Mouse (Mus musculus) limb, embryonic 14.5 days (tissue): ENCODE data around the gene Ptprt. TPM values are rescaled to one million over a fixed set of nuclear protein-coding genes. Genes with fewer than 3 reads are reported as not detected.

Source experiments
- ATAC-seq: fragments of 200-750 bp; cut with Nextera tagmentation; 2 replicates; pipeline ENCODE4 v1.8.0; 2017; ENCODE audit warnings: low read depth, moderate number of reproducible peaks, moderate TSS enrichment; ENCODE audit not compliant: low FRiP score
- DNase-seq: peaks from one replicate; pipeline ENCODE4 v3.0.0-alpha.2; 2015; ENCODE audit warnings: low spot score
- H3K27ac ChIP-seq: fragments of 300-500 bp; sonication (generic); replicated peaks from 2 replicates; pipeline ENCODE4 v1.5.1; 2014; ENCODE audit warnings: low read depth, mild to moderate bottlenecking, low read length, moderate library complexity, mixed read lengths
- H3K27me3 ChIP-seq: fragments of 300-500 bp; sonication (generic); 2 replicates; pipeline ENCODE4 v1.6.1; 2014; ENCODE audit warnings: low read length, mixed read lengths; ENCODE audit not compliant: control insufficient read depth, insufficient read depth
- H3K36me3 ChIP-seq: fragments of 300-500 bp; sonication (generic); 2 replicates; pipeline ENCODE4 v1.6.1; 2014; ENCODE audit warnings: mild to moderate bottlenecking, low read length, moderate library complexity, mixed read lengths; ENCODE audit not compliant: control insufficient read depth, insufficient read depth
- H3K4me1 ChIP-seq: fragments of 300-500 bp; sonication (generic); 2 replicates; pipeline ENCODE4 v1.6.1; 2014; ENCODE audit warnings: antibody characterized with exemption, low read length, mixed read lengths; ENCODE audit not compliant: control insufficient read depth, insufficient read depth
- H3K4me2 ChIP-seq: fragments of 300-500 bp; sonication (generic); replicated peaks from 2 replicates; pipeline ENCODE4 v1.6.1; 2014; ENCODE audit warnings: low read depth, mild to moderate bottlenecking, low read length, moderate library complexity; ENCODE audit not compliant: severe bottlenecking
- H3K4me3 ChIP-seq: fragments of 300-500 bp; sonication (generic); replicated peaks from 2 replicates; pipeline ENCODE4 v1.5.1; 2014; ENCODE audit warnings: low read length
- H3K9ac ChIP-seq: fragments of 300-500 bp; sonication (generic); 2 replicates; pipeline ENCODE4 v1.6.1; 2014; ENCODE audit warnings: mild to moderate bottlenecking, low read depth, low read length, moderate library complexity; ENCODE audit not compliant: severe bottlenecking
- H3K9me3 ChIP-seq: fragments of 300-500 bp; sonication (generic); 2 replicates; pipeline ENCODE4 v1.6.1; 2016; ENCODE audit warnings: low read length; ENCODE audit not compliant: control insufficient read depth
- POLR2A ChIP-seq: fragments of 200-500 bp; IDR thresholded peaks from 2 replicates; pipeline ENCODE4 v1.8.0; 2012; ENCODE audit warnings: inconsistent platforms, mild to moderate bottlenecking, moderate library complexity, borderline replicate concordance; ENCODE audit not compliant: insufficient read depth, insufficient read length; ENCODE audit errors: extremely low read depth
- WGBS: fragments of 180-500 bp; shearing (Covaris S2); extraction: QIAGEN DNeasy Blood & Tissue Kit; methylation state at CpG from one replicate; pipeline ENCODE4 v1.1.7; 2014; 5-methylcytosine and 5-hydroxymethylcytosine counted together
- polyA plus RNA-seq, 2 experiments: library from polyadenylated mRNA; depleted of rRNA in 1 of 2; stranded (reverse) in 1 of 2; unstranded in 1 of 2; fragments of >200 nt; fragmentation: Nextera tagmentation in 1 of 2; extraction: Ambion mirVana in 1 of 2; gene quantifications; 2 replicates each; pipeline versions ENCODE4 v1.2.1 to v1.2.3; 2012 to 2014

The Ptprt gene
- polyA plus RNA-seq, 2 experiments = 2.2 to 3.1 TPM

DNA sequence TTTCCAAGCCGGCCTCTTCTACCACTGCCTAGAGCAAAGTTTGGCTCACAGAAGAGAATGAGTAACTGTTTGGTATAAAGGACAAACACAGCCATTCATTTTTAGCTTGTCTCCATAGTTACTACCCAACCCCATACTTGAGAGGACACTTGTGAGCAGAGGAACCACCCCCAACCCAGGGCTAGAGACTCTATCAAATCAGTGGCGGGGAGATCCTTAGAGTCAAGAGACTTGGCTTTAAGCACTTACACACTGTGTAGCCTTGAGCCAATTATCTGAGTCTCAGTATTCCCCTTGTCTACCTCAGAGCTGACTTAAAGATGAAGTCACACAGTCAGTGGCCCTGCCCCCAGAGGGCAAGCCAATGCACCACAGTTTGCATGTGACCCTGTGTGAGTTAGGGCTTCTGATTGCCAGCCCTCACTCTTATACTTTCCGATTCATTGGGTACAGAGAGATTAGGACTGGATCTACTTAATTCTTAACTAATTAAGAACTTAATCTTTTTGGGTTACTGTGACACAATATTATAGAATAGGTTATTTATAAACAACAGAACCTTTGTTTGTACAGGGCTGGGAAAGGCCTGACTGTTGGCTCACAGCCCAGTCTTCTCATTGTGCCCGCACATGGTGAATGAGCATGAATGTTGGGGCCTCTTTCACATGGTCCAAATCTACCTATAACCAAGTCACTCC lies 529.2 kb downstream of the Ptprt start:
- no peaks in the 10 kb centered on the region for H3K9me3 ChIP-seq
- no peak overlapping the region for H3K4me2 ChIP-seq
- WGBS = 70% methylated on average over 4 of the region's 4 CpGs
- no peak overlapping the region for H3K4me3 ChIP-seq
- no peak overlapping the region for H3K27ac ChIP-seq
- ATAC-seq = no peak
- H3K36me3 ChIP-seq = no peaks in the 10 kb centered on the region
- H3K27me3 ChIP-seq = no peaks in the 10 kb centered on the region
- no peak for TF ChIP-seq POLR2A
- DNase-seq = no peak
- H3K9ac ChIP-seq = no peak overlapping the region
- H3K4me1 ChIP-seq = no peaks in the 10 kb centered on the region; the same call in 1 of the 2 replicates

DNA sequence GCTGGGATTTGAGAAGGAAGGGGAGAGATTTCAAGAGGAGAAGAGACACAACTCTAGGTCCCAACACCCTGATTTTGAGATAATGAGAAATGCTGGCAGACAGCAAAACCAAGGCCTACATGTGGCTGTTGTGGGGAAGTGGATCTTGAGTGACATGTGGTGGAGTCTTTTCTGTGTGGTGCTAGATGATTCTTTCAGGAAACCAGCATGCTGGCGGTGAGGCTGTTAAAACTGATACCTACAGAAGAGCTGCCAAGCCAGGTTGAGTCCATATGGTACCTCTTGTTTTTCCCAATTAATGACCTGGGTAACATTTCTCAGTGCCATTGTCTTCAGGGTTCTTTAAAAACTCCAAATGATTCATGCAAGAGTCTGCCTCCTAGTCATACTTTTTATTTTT lies 531.1 kb downstream of the Ptprt start:
- Histone ChIP-seq H3K27ac (no peak overlapping the region), H3K4me1 (no peaks in the 10 kb centered on the region; the same call in 1 of the 2 replicates), H3K9ac (no peak overlapping the region), H3K9me3 (no peaks in the 10 kb centered on the region), H3K4me2 (no peak overlapping the region), H3K27me3 (no peaks in the 10 kb centered on the region), H3K4me3 (no peak overlapping the region), H3K36me3 (no peaks in the 10 kb centered on the region)
- WGBS = 69% methylated on average over 1 of the region's 1 CpGs
- ATAC-seq = no peak
- no peak for DNase-seq
- no peak for TF ChIP-seq POLR2A

DNA sequence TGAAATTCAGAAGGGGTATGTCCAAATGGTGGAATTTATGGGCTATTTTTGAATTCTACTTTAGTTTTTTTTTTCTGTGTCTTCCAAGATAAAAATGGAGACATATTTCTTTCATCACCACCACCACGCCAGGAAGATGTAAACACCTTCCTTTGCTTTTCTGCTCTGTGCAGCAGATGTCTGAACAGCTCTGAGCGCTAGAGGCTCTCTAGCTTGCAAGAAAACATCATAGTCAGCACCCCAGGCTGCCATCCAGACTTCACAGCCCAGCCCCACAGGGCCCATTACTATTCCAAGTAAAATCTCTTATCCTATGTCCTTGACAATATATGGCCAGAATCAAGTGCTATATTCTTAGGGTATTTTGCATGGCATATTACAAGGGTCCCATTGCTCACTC lies 542.9 kb downstream of the Ptprt start:
- no peaks in the 10 kb centered on the region for H3K36me3 ChIP-seq
- TF ChIP-seq POLR2A = no peak
- no peak overlapping the region for H3K9ac ChIP-seq
- WGBS = 53% methylated on average over 2 of the region's 2 CpGs
- no peak overlapping the region for H3K4me2 ChIP-seq
- H3K27ac ChIP-seq = no peak overlapping the region
- no peaks in the 10 kb centered on the region for H3K27me3 ChIP-seq
- no peak overlapping the region for H3K4me3 ChIP-seq
- H3K9me3 ChIP-seq = no peaks in the 10 kb centered on the region
- no peaks in the 10 kb centered on the region for H3K4me1 ChIP-seq
- DNase-seq (no peak), ATAC-seq (no peak)

DNA sequence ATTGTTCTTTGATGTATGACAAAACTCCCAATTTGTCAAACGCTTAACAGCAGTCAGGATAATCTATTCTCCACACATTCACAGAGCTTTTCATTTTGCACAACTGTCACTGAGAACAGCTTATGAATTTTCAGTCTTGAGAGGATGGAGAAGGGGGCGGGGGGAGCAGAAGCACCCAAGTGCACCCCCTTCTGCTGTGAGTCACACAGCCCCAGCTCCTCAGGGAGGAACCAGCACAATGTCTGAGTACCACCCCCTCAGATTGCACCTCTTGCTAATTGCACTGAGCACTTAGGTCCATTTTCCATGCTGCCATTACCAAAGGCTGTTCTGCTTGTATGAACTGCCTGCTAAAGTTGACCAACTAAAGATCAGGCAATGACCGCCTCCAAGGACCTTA lies 578.6 kb downstream of the Ptprt start:
- DNase-seq (no peak), ATAC-seq (no peak)
- no peak for TF ChIP-seq POLR2A
- no peak overlapping the region for H3K9ac ChIP-seq
- H3K27ac ChIP-seq = no peak overlapping the region
- H3K27me3 ChIP-seq = no peaks in the 10 kb centered on the region
- no peaks in the 10 kb centered on the region for H3K9me3 ChIP-seq
- no peak overlapping the region for H3K4me3 ChIP-seq
- no peaks in the 10 kb centered on the region; the same call in 1 of the 2 replicates for H3K4me1 ChIP-seq
- H3K4me2 ChIP-seq = no peak overlapping the region
- no peaks in the 10 kb centered on the region for H3K36me3 ChIP-seq
- WGBS = 89% methylated on average over 3 of the region's 3 CpGs

DNA sequence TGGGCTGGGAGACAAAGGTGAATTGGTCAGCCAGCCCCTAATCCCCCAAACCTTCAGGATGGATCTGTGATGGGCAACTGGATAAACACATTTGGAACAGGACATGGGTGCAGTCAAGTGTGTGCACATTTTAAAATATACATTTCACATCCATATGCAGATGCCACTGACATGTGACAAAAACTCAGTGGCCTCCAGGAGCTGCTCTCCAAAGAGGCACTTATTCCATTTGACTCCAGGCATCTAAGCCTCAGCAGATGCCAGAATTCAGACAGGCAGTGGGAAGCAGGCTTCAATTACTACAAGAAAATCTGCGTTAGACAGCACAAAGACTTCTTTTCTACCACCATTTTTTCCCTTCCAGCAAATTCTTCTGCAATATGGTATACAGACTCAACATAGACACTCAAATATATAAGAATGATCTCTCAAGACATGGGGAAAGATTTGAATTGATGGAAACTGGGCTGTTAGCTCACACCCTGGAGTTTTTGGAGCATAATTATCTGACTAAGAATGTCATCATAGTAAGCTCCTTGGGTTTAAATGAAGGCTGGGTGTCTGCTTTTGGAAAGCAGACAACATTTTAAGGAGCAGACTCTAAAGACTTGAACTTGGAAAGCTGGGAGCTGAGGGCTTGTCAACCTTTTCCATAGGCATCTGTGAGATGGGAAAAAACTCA lies 580.1 kb downstream of the Ptprt start:
- H3K27me3 ChIP-seq = no peaks in the 10 kb centered on the region
- H3K4me3 ChIP-seq = no peak overlapping the region
- no peak for ATAC-seq
- no peaks in the 10 kb centered on the region for H3K36me3 ChIP-seq
- WGBS = 73% methylated on average over 1 of the region's 1 CpGs
- DNase-seq = no peak
- H3K9me3 ChIP-seq = no peaks in the 10 kb centered on the region
- no peaks in the 10 kb centered on the region; the same call in 1 of the 2 replicates for H3K4me1 ChIP-seq
- TF ChIP-seq POLR2A = no peak
- H3K27ac ChIP-seq = no peak overlapping the region
- no peak overlapping the region for H3K9ac ChIP-seq
- no peak overlapping the region for H3K4me2 ChIP-seq
